Mouse (Mus musculus): ENCODE measurements at regions not wholly inside any gene's neighbourhood (a gene's known extent, or its start where the extent isn't known, plus 50 kb on each side); places are given as distances from the start of the nearest gene placed in this dataset.

DNA sequence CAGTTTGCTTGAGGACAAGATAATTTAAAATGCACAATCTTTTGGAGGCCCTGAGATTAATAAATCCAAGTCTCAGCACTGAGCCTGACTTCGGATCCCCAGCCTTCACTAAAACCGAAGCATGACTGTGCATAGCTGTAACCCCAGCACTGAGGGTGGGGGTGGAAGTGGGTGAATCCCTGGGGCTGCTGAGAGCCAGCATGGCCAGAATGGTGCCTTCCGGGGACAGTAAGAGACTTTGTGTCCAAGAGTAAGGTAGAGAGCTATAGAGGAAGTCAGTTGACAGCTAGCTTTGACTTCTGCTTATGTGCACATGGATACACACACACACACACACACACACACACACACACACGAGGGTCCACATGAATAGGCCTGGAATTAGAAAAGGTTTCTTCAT, 198.3 kb downstream of the Ifng start:
- no peak for TF ChIP-seq CTCF (IDR thresholded peaks at IDR 0.05; ENCODE audit: borderline replicate concordance, control insufficient read depth, extremely low read depth, insufficient read depth, low read length, poor library complexity)
- no peak for TF ChIP-seq POLR2A (IDR thresholded peaks at IDR 0.05; ENCODE audit: control insufficient read depth, extremely low read depth, insufficient read depth, low read length, poor library complexity)
